Mouse (Mus musculus) olfactory bulb, adult 2 months (tissue): ENCODE data around the gene Rptor.

ENCODE experiments used
- CTCF ChIP-seq: fragments of 200-500 bp; IDR thresholded peaks from 2 replicates; pipeline ENCODE4 v1.5.1; 2012; ENCODE audit warnings: low read depth, mild to moderate bottlenecking, low read length, moderate library complexity; ENCODE audit not compliant: insufficient read depth
- POLR2A ChIP-seq: fragments of 200-500 bp; IDR thresholded peaks from 2 replicates; pipeline ENCODE4 v1.6.1; 2012; ENCODE audit warnings: mild to moderate bottlenecking, low read depth, low read length, moderate library complexity; ENCODE audit not compliant: insufficient read depth

DNA sequence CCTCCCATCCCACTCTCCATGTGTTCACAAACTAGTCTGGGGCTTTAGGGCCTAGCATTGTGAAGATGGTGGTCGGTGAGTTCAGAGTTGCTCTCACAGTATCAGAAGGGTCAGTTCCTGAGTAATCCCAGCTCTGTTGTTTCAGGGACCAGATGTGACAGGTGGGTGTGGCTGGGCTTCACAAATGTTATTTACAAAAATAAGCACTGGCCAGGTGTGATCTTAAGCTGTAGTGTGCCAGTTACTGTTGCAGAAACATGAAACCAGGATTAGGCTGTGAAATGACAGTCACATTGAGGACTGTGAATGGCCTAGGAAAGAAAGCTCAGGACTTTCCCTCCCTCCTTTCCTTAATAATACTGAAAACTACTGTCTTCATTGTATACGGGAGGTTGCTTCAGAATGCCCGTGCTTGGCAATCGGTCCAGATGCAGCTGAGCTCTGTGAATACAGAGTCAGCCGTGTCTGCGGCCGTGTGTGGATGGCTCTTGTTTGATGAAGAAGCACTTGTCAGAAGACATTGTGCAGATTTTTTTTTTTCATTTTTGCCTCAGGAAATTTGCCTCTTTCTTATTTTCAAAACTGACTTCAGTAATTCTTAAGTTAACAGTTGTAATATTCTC lies 156.1 kb downstream of the Rptor start:
- TF ChIP-seq POLR2A (no peak), CTCF (no peak)
